Mouse (Mus musculus) limb, embryonic 13.5 days (tissue): ENCODE measurements around the gene Lrp5. TPM values are rescaled to one million over a fixed set of nuclear protein-coding genes. Genes with fewer than 3 reads are reported as not detected.

Experiments used
- ATAC-seq: fragments of 200-750 bp; cut with Nextera tagmentation; 2 replicates; pipeline ENCODE4 v1.8.0; 2017; ENCODE audit warnings: low read depth, moderate number of reproducible peaks, moderate TSS enrichment; ENCODE audit not compliant: low FRiP score
- H3K27ac ChIP-seq: fragments of 300-500 bp; sonication (generic); 2 replicates; pipeline ENCODE4 v1.5.1; 2015; ENCODE audit warnings: inconsistent platforms, mild to moderate bottlenecking, moderate library complexity
- H3K27me3 ChIP-seq: fragments of 300-500 bp; sonication (generic); 2 replicates; pipeline ENCODE4 v1.6.1; 2015; ENCODE audit warnings: mild to moderate bottlenecking, inconsistent platforms
- H3K36me3 ChIP-seq: fragments of 300-500 bp; sonication (generic); 2 replicates; pipeline ENCODE4 v1.6.1; 2015; ENCODE audit warnings: inconsistent platforms, mild to moderate bottlenecking, moderate library complexity
- H3K4me1 ChIP-seq: fragments of 300-500 bp; sonication (generic); 2 replicates; pipeline ENCODE4 v1.6.1; 2015; ENCODE audit warnings: inconsistent platforms
- H3K4me2 ChIP-seq: fragments of 300-500 bp; sonication (generic); replicated peaks from 2 replicates; pipeline ENCODE4 v1.6.1; 2015; ENCODE audit warnings: inconsistent platforms, mild to moderate bottlenecking, moderate library complexity
- H3K4me3 ChIP-seq: fragments of 300-500 bp; sonication (generic); 2 replicates; pipeline ENCODE4 v1.5.1; 2015; ENCODE audit warnings: moderate library complexity, mild to moderate bottlenecking, inconsistent platforms
- H3K9ac ChIP-seq: fragments of 300-500 bp; sonication (generic); 2 replicates; pipeline ENCODE4 v1.6.1; 2015; ENCODE audit warnings: mild to moderate bottlenecking, inconsistent platforms
- H3K9me3 ChIP-seq: fragments of 300-500 bp; sonication (generic); 2 replicates; pipeline ENCODE4 v1.6.1; 2016; ENCODE audit warnings: inconsistent platforms
- WGBS: fragments of 180-500 bp; shearing (Covaris S2); methylation state at CpG from one replicate; pipeline ENCODE4 v1.1.7; 2015; 5-methylcytosine and 5-hydroxymethylcytosine counted together
- polyA plus RNA-seq: library from polyadenylated mRNA; unstranded; fragments of >200 nt; fragmentation: Nextera tagmentation; extraction: Ambion mirVana; gene quantifications from 2 replicates; pipeline ENCODE4 v1.2.1, GENCODE M21; 2015

The Lrp5 gene
- polyA plus RNA-seq, 1 experiment from 2014 or later: 7.1 TPM

- WGBS: 94% methylated on average over 6 of the region's 6 CpGs
- Histone ChIP-seq H3K9ac (no peak overlapping the region), H3K4me1 (peaks cover 7% of the 10 kb centered on the region), H3K36me3 (peaks cover 12% of the 10 kb centered on the region; the same call in 1 of the 2 replicates), H3K4me3 (no peak overlapping the region), H3K27me3 (no peaks in the 10 kb centered on the region), H3K4me2 (no peak overlapping the region), H3K27ac (no peak overlapping the region), H3K9me3 (peaks cover 9% of the 10 kb centered on the region; the same call in 1 of the 2 replicates)
- no peak for ATAC-seq
Measured at GRCm38 (mm10) chr19:3562752-3563151, 123.6 kb downstream of the Lrp5 start.

DNA sequence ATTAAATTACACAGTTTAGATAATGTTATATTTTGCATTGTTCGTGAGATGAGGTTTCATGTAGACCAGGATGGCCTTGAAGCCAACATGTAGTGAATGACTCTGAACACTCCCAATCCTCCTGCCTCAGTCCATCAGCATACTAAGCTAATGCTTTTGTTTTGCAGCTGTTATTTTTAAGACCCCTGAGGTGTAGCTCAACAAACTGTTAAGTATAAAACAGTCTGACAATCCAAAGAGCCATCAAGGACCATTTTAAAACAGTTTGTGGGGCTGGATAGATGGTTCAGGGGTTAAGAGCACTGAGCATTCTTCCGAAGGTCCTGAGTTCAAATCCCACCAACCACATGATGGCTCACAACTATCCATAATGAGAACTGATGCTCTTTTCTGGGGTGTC, 124.1 kb downstream of the Lrp5 start:
- H3K4me1 ChIP-seq: peaks cover 2% of the 10 kb centered on the region
- no peak overlapping the region for H3K4me3 ChIP-seq
- peaks cover 12% of the 10 kb centered on the region; the same call in 1 of the 2 replicates for H3K36me3 ChIP-seq
- no peak overlapping the region for H3K27ac ChIP-seq
- H3K27me3 ChIP-seq: no peaks in the 10 kb centered on the region
- no peak overlapping the region for H3K4me2 ChIP-seq
- H3K9ac ChIP-seq: no peak overlapping the region
- 91% methylated on average over 2 of the region's 2 CpGs for WGBS
- H3K9me3 ChIP-seq: peaks cover 9% of the 10 kb centered on the region; the same call in 1 of the 2 replicates
- no peak for ATAC-seq

DNA sequence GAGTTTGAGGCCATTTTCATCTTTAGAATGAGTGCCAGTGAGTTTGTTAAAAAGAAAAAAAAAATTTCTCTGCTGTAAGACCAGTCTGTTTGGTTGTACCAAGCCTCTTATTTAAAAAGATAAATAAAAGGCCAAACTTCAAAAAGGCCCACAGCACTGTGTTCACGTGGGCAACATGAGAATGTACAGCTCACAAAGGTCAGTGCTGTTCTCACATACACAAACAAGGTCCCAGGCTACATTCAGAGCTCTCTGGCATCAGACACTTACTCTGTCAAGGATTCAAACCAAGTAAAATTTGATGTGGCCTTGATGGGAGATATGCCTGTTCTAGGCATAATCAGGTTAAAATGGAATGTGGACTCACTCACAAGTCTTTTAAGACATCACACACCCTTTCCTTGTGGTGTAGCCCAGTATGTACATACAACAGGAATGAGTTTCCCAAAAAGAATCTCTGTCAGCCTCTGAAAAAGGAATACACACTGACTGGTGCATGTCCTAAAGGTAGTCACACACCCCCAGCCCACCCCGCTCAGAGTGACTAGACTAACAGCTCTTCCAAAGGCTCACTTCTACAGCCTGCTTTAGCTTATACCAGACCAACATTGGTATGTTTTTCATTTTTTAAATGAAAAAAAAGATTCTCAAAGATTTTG, 130.1 kb downstream of the Lrp5 start:
- Histone ChIP-seq H3K36me3 (peaks cover 12% of the 10 kb centered on the region; the same call in 1 of the 2 replicates), H3K9me3 (peaks cover 9% of the 10 kb centered on the region; the same call in 1 of the 2 replicates), H3K9ac (no peak overlapping the region), H3K4me1 (peaks cover 8% of the 10 kb centered on the region; the same call in 1 of the 2 replicates), H3K4me2 (no peak overlapping the region), H3K27ac (no peak overlapping the region), H3K27me3 (no peaks in the 10 kb centered on the region), H3K4me3 (no peak overlapping the region)
- WGBS: 91% methylated on average over 2 of the region's 2 CpGs
- ATAC-seq: no peak

DNA sequence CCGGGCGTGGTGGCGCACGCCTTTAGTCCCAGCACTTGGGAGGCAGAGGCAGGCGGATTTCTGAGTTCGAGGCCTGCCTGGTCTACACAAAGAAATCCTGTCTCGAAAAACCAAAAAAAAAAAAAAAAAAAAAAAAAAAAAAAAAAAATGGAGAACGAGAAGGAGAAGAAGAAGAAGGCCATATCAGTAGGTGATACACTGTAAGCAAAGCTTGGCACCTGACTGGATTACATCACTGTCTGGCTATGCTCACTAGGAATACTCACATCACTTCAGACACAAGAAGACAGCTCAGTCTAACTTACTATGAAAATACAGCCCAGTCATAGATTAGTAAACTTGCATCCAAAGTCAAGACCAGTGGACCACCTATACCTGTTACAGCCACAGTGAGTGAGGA, 131.6 kb downstream of the Lrp5 start:
- Histone ChIP-seq H3K4me3 (no peak overlapping the region), H3K9ac (no peak overlapping the region), H3K9me3 (peaks cover 6% of the 10 kb centered on the region; the same call in 1 of the 2 replicates), H3K4me2 (no peak overlapping the region), H3K27ac (no peak overlapping the region), H3K36me3 (peaks cover 6% of the 10 kb centered on the region; the same call in 1 of the 2 replicates), H3K27me3 (no peaks in the 10 kb centered on the region), H3K4me1 (peaks cover 9% of the 10 kb centered on the region; the same call in 1 of the 2 replicates)
- WGBS: 92% methylated on average over 8 of the region's 8 CpGs
- ATAC-seq: no peak

- Histone ChIP-seq H3K4me3 (no peak overlapping the region), H3K27me3 (no peaks in the 10 kb centered on the region), H3K4me1 (peaks cover 9% of the 10 kb centered on the region; the same call in 1 of the 2 replicates), H3K9me3 (no peaks in the 10 kb centered on the region), H3K36me3 (peaks cover 4% of the 10 kb centered on the region), H3K9ac (no peak overlapping the region), H3K4me2 (no peak overlapping the region), H3K27ac (no peak overlapping the region)
- 59% methylated on average over 4 of the region's 4 CpGs for WGBS
- ATAC-seq: no peak
Measured at GRCm38 (mm10) chr19:3551573-3552159, 134.7 kb downstream of the Lrp5 start.

- Histone ChIP-seq H3K27me3 (no peaks in the 10 kb centered on the region), H3K4me2 (no peak overlapping the region), H3K4me3 (no peak overlapping the region), H3K4me1 (peaks cover 9% of the 10 kb centered on the region; the same call in 1 of the 2 replicates), H3K9ac (no peak overlapping the region), H3K27ac (no peak overlapping the region), H3K9me3 (no peaks in the 10 kb centered on the region), H3K36me3 (peaks cover 4% of the 10 kb centered on the region)
- no peak for ATAC-seq
- whole genome bisulfite sequencing: 86% methylated on average over 1 of the region's 1 CpGs
Measured at GRCm38 (mm10) chr19:3550101-3550500, 136.3 kb downstream of the Lrp5 start.

DNA sequence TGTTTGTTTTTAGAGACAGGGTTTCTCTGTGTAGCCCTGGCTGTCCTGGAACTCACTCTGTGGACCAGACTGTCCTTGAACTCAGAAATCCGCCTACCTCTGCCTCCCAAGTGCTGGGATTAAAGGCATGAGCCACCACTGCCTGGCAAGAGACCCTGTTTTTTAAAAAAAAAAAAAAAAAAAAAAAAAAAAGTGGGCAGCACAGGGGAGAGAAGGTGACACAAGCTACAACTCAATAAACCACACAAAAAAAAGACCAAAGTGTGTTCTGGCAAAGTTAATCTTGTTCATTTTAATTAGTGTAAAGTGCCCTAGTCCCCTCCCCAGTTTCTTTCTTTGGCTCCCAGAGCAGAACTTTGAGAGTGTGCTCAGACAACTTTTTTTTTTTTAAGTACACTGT, 137.1 kb downstream of the Lrp5 start:
- H3K4me2 ChIP-seq: no peak overlapping the region
- 77% methylated on average over 1 of the region's 1 CpGs for WGBS
- ATAC-seq: no peak

GRCm38 (mm10) chr19:3548311-3548710, 138.1 kb downstream of the Lrp5 start:
- H3K9ac ChIP-seq: no peak overlapping the region
- H3K4me2 ChIP-seq: no peak overlapping the region
- H3K4me1 ChIP-seq: peaks cover 9% of the 10 kb centered on the region; the same call in 1 of the 2 replicates
- H3K27me3 ChIP-seq: no peaks in the 10 kb centered on the region
- ATAC-seq: no peak
- H3K36me3 ChIP-seq: peaks cover 5% of the 10 kb centered on the region
- H3K4me3 ChIP-seq: no peak overlapping the region
- 100% methylated on average over 1 of the region's 1 CpGs for WGBS
- H3K27ac ChIP-seq: no peak overlapping the region
- no peaks in the 10 kb centered on the region for H3K9me3 ChIP-seq

More for the DNA sequence above, 137.1 kb downstream of the Lrp5 start:
- H3K4me3 ChIP-seq: no peak overlapping the region
- no peak overlapping the region for H3K9ac ChIP-seq
- peaks cover 9% of the 10 kb centered on the region; the same call in 1 of the 2 replicates for H3K4me1 ChIP-seq
- H3K27me3 ChIP-seq: no peaks in the 10 kb centered on the region
- H3K27ac ChIP-seq: no peak overlapping the region
- no peaks in the 10 kb centered on the region for H3K9me3 ChIP-seq
- peaks cover 4% of the 10 kb centered on the region for H3K36me3 ChIP-seq

DNA sequence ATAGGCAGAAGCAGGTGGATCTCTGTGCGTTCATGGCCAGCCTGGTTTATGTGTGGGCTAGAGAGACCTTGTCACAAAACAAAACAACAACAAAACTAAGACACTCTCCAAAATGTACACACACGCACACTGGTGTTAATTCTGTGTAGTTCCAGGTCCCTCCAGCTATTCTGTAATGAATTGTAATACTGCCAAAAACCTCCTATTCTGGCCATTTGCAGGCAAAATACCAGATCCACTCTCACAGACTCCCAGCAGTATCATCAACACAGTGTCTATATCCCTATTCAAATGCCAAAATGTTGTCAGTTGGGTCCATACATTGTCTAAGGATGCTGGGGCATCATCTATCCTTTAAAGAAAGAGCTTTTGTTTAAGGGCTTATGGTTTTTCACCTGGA, 141.4 kb downstream of the Lrp5 start:
- 86% methylated on average over 2 of the region's 2 CpGs for WGBS
- H3K27ac ChIP-seq: no peak overlapping the region
- peaks cover 22% of the 10 kb centered on the region for H3K36me3 ChIP-seq
- H3K9me3 ChIP-seq: no peaks in the 10 kb centered on the region
- no peak overlapping the region for H3K4me3 ChIP-seq
- H3K4me1 ChIP-seq: no peaks in the 10 kb centered on the region
- no peak for ATAC-seq
- H3K27me3 ChIP-seq: no peaks in the 10 kb centered on the region
- H3K4me2 ChIP-seq: no peak overlapping the region
- no peak overlapping the region for H3K9ac ChIP-seq

DNA sequence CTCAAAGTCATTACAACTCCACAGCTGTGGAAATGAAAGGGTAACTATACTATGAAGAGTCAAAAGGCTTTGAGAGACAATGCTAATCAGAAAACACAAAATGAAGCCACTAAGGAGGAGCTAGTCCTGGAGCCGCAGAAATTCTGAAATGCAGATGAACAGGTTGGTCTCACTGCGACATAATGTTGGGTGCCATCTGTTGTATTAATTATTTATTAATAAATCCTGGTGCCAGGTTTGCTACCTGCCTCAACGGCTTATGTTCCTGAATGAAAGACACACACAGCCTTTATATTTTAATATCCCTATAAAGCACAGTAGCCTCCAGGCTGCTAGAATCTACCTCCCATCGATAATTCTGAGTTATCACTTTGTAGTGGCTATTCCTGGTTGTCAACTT, 143.8 kb downstream of the Lrp5 start:
- Histone ChIP-seq H3K36me3 (peaks cover 34% of the 10 kb centered on the region), H3K9ac (no peak overlapping the region), H3K27ac (no peak overlapping the region), H3K9me3 (no peaks in the 10 kb centered on the region), H3K27me3 (no peaks in the 10 kb centered on the region), H3K4me3 (no peak overlapping the region), H3K4me2 (no peak overlapping the region), H3K4me1 (no peaks in the 10 kb centered on the region)
- WGBS: 94% methylated on average over 4 of the region's 4 CpGs
- no peak for ATAC-seq

- WGBS: 97% methylated on average over 5 of the region's 5 CpGs
Measured at GRCm38 (mm10) chr19:3540997-3541396, 145.4 kb downstream of the Lrp5 start.

DNA sequence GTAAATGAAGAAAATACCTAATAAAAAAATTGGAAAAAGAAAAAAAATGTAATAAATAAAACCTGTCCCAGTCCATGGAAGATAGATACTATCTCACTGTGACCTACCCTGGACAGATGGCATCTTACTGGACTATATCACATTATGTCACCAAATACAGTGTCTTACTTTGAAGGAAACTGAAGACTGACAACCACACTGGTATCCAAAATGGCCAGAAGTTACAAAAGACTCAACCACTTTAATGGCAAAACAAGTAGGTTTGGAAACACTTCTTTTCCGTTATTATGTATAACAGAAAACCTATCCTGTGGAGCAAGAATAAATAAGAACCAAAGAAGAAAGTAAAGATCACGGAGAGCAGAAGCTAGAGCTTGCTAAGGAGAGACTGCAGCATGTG, 146.1 kb downstream of the Lrp5 start:
- Histone ChIP-seq H3K9ac (no peak overlapping the region), H3K9me3 (no peaks in the 10 kb centered on the region), H3K4me3 (no peak overlapping the region), H3K36me3 (peaks cover 32% of the 10 kb centered on the region), H3K27ac (no peak overlapping the region), H3K4me2 (no peak overlapping the region), H3K4me1 (no peaks in the 10 kb centered on the region), H3K27me3 (no peaks in the 10 kb centered on the region)
- no peak for ATAC-seq
- WGBS: 89% methylated on average over 2 of the region's 2 CpGs

More at GRCm38 (mm10) chr19:3540997-3541396, 145.4 kb downstream of the Lrp5 start:
- Histone ChIP-seq H3K36me3 (peaks cover 32% of the 10 kb centered on the region), H3K27me3 (no peaks in the 10 kb centered on the region), H3K4me3 (no peak overlapping the region), H3K4me2 (no peak overlapping the region), H3K27ac (no peak overlapping the region), H3K9me3 (no peaks in the 10 kb centered on the region), H3K9ac (no peak overlapping the region), H3K4me1 (no peaks in the 10 kb centered on the region)
- no peak for ATAC-seq
